Mouse (Mus musculus) spleen, adult 2 months (tissue): Measurements from ENCODE around the gene Sipa1l1. TPM values are rescaled to one million over a fixed set of nuclear protein-coding genes. Genes with fewer than 3 reads are reported as not detected.
"Not testable (repeated sequence)": the region's sequence is repeated elsewhere in the genome, so short reads cannot be mapped to it uniquely, and the experiment has no call there.

ENCODE experiments used
- DNase-seq, 2 experiments: peaks; one replicate each; pipeline versions ENCODE4 v3.0.0 to v3.0.0-alpha.2; 2012 to 2021; ENCODE audit warnings: low spot score in 2 of 2, low read depth in 1 of 2
- H3K27ac ChIP-seq: fragments of 200-500 bp; 2 replicates; pipeline ENCODE4 v1.5.1; 2012; ENCODE audit warnings: low read length, inconsistent platforms; ENCODE audit not compliant: insufficient read depth
- H3K27me3 ChIP-seq: fragments of 200-500 bp; 2 replicates; pipeline ENCODE4 v1.6.1; 2012; ENCODE audit warnings: mild to moderate bottlenecking, moderate library complexity, low read length, inconsistent platforms; ENCODE audit not compliant: control insufficient read depth, insufficient read depth
- H3K36me3 ChIP-seq: fragments of 200-500 bp; 2 replicates; pipeline ENCODE4 v1.6.1; 2012; ENCODE audit warnings: mild to moderate bottlenecking, low read length, inconsistent platforms; ENCODE audit not compliant: control insufficient read depth, insufficient read depth
- H3K4me1 ChIP-seq: fragments of 200-500 bp; 2 replicates; pipeline ENCODE4 v1.6.1; 2011; ENCODE audit warnings: inconsistent platforms; ENCODE audit not compliant: control insufficient read depth, insufficient read depth, insufficient read length
- H3K4me3 ChIP-seq: fragments of 200-500 bp; 2 replicates; pipeline ENCODE4 v1.5.1; 2011; ENCODE audit warnings: mild to moderate bottlenecking, inconsistent platforms; ENCODE audit not compliant: insufficient read depth, insufficient read length; ENCODE audit errors: extremely low read depth
- CTCF ChIP-seq: fragments of 200-500 bp; IDR thresholded peaks from 2 replicates; pipeline ENCODE4 v1.5.1; 2011; ENCODE audit warnings: mild to moderate bottlenecking, inconsistent platforms; ENCODE audit not compliant: insufficient read depth, insufficient read length, insufficient replicate concordance; ENCODE audit errors: extremely low read depth
- POLR2A ChIP-seq: fragments of 200-500 bp; IDR thresholded peaks from 2 replicates; pipeline ENCODE4 v1.6.1; 2011; ENCODE audit warnings: low read depth, low read length, inconsistent platforms
- WGBS: fragments of 180-500 bp; shearing (Covaris S2); methylation state at CpG from one replicate; pipeline ENCODE4 v1.1.7; 2018; 5-methylcytosine and 5-hydroxymethylcytosine counted together
- polyA plus RNA-seq: library from polyadenylated mRNA; depleted of rRNA; stranded (reverse); fragments of >200 nt; gene quantifications from 2 replicates; pipeline ENCODE4 v1.2.3, GENCODE M21; 2012

Sipa1l1 gene
- polyA plus RNA-seq, 1 experiment = 17.1 TPM

DNA sequence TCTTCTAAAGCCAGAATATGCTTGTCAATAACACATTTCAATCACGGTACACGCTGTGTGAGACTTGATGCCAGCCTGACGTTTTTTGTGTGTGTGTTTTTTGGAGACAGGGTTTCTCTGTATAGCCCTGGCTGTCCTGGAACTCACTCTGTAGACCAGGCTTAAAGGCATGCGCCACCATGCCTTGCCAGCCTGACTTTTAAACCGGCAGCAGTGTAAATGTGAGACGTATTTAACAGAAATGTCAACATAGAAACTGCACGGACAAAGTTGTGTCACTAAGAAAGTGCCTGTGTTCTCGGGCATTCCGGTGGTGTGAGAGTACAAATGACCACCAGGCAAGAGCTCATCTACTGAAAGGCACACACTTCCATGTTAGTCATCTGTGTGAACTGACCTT lies 323.3 kb downstream of the Sipa1l1 start:
- no peak for DNase-seq
- H3K27me3 ChIP-seq = no peaks in the 10 kb centered on the region
- no peak overlapping the region for H3K4me3 ChIP-seq
- H3K4me1 ChIP-seq = no peaks in the 10 kb centered on the region
- TF ChIP-seq CTCF = no peak
- no peak for TF ChIP-seq POLR2A
- no peaks in the 10 kb centered on the region for H3K36me3 ChIP-seq
- 88% methylated on average over 9 of the region's 9 CpGs for WGBS
- H3K27ac ChIP-seq = no peak overlapping the region

DNA sequence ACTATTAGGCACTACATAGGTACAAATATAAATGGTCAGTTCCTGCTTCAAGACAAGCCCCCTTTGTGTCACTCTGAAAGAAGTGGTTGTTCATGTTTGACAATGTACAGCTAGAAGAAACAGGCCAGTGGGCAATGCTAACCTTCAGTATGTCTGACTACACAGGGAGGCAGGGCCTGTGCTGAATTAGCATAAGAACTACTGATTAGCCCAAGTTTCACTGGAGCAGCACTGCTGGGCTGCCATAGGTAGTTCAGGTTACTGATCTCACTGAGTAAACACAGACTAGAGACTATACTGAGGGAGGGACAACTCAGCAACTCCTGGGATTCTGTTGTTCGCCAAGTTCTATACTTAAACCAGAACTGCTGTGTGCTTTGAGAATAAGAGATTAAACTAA lies 324.1 kb downstream of the Sipa1l1 start:
- H3K27me3 ChIP-seq, DNase-seq, H3K27ac ChIP-seq, H3K36me3 ChIP-seq, H3K4me3 ChIP-seq, H3K4me1 ChIP-seq: not testable (repeated sequence)
- WGBS = 86% methylated on average over 1 of the region's 1 CpGs

DNA sequence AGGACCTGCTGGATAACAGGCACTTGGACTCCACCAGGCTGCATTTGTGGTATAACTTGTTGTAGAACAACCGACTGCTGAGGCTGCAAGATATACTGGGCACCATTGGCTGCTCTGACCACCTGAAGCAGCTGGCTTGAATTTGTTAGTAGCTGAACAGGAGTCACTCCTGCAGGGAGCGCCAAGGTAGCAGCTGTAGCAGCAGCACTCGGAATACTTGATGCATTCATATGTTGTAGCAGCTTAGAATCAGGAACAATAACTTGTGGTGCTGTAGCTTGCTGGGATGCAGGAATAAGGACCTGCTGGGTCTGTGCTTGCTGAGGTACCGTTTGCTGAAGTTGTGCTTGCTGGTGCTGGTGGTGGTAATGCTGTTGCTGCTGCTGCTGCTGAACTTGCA lies 326.8 kb downstream of the Sipa1l1 start:
- H3K27me3 ChIP-seq = no peaks in the 10 kb centered on the region
- WGBS = 79% methylated on average over 4 of the region's 4 CpGs
- no peak overlapping the region for H3K27ac ChIP-seq
- no peak overlapping the region for H3K4me3 ChIP-seq
- H3K36me3 ChIP-seq = no peaks in the 10 kb centered on the region
- no peak for DNase-seq
- TF ChIP-seq POLR2A = no peak
- TF ChIP-seq CTCF = no peak
- no peaks in the 10 kb centered on the region for H3K4me1 ChIP-seq

GRCm38 (mm10) chr12:82497866-82498631 lies 328.9 kb downstream of the Sipa1l1 start:
- Histone ChIP-seq H3K27ac (no peak overlapping the region), H3K4me1 (no peaks in the 10 kb centered on the region), H3K4me3 (no peak overlapping the region), H3K36me3 (no peaks in the 10 kb centered on the region), H3K27me3 (no peaks in the 10 kb centered on the region)
- WGBS = 58% methylated on average over 11 of the region's 11 CpGs
- DNase-seq = no peak
- TF ChIP-seq POLR2A (no peak), CTCF (no peak)

DNA sequence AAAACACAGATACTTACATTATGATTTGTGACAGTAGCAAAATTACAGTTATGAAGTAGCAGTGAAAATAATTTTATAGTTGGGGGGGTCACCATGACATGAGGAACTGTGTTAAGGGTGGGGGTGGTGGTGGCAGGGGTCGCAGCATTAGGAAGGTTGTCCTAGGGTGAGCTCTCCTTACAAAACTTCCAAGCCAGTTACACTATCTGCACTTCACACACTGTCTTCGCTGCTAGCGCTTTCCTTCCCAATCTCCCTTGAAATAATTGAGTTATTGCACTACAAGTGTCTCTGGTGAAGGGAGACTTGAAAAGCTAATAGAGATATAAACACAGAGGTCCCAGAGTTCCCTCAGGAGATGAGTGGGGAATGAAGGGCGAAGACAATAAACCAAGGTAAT lies 329.6 kb downstream of the Sipa1l1 start:
- Histone ChIP-seq H3K27ac (no peak overlapping the region), H3K4me3 (no peak overlapping the region), H3K36me3 (no peaks in the 10 kb centered on the region), H3K27me3 (no peaks in the 10 kb centered on the region), H3K4me1 (no peaks in the 10 kb centered on the region)
- 83% methylated on average over 4 of the region's 4 CpGs for WGBS
- TF ChIP-seq CTCF (no peak), POLR2A (no peak)
- DNase-seq = no peak

- Histone ChIP-seq H3K27ac (no peak overlapping the region), H3K27me3 (no peaks in the 10 kb centered on the region), H3K36me3 (no peaks in the 10 kb centered on the region), H3K4me3 (no peak overlapping the region), H3K4me1 (no peaks in the 10 kb centered on the region)
- DNase-seq = no peak
- TF ChIP-seq POLR2A (no peak), CTCF (no peak)
- WGBS = 82% methylated on average over 5 of the region's 5 CpGs
Measured at GRCm38 (mm10) chr12:82499731-82500130, 330.6 kb downstream of the Sipa1l1 start.
